Mouse (Mus musculus): ENCODE results near the gene Svip. TPM values are rescaled to one million over a fixed set of nuclear protein-coding genes. Genes with fewer than 3 reads are reported as not detected.

Svip gene
- total RNA-seq, 2 experiments from 2014 or later = 28.2 to 29.2 TPM

- no peak for DNase-seq (ENCODE audit: low spot score in 2 of 2)
Observed at GRCm38 (mm10) chr7:51962219-51962952, 43.4 kb downstream of the Svip start.

DNA sequence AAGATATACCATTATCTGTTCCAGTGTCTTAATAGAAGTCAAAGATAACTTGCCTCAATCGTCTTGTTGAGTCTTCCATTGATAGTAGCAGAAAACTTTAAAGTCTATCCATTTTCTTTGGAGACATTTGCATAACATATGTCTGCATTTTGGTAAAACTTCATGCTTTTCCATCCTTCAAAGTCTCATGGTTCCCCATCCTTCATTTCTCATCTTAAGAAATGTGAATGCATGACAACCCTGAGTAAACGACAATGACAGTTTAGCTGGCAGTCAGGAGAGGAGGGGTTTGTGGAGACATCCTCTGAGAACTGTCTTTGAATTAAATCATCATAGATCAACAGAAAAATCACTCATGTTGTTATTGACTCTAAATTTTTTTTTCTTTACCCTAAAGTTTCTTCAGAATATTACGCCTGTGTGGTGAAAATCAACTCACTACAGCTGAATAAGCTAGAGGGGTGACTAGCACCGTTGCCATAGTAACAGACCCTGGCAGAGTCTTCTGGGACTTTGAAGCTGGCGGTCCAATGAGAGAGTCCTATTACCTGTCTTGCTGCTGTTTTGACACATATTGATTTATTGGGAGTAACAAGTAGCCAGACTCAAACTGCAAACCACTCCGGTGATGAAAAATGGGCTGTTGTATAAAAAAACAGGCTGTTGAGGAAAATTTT, 45.0 kb downstream of the Svip start:
- DNase-seq (ENCODE audit: low spot score in 2 of 2) = no peak

GRCm38 (mm10) chr7:51957766-51958165, 48.1 kb downstream of the Svip start:
- DNase-seq (ENCODE audit: low spot score in 2 of 2) = no peak

GRCm38 (mm10) chr7:51955424-51956041, 50.3 kb downstream of the Svip start:
- DNase-seq (ENCODE audit: low spot score in 2 of 2) = no peak

Other genes starting within 250 kb of the Svip start
- gene Gas2, start 144.0 kb downstream of the Svip start, total RNA-seq (2021) = 10 to 100 TPM; 12.7 to 13.8 TPM
- 1 to 10 TPM; 4.1 to 4.2 TPM for gene Fancf, start 143.8 kb downstream of the Svip start, total RNA-seq (2021)
- not detected for gene 1700015G11Rik, start 9.7 kb upstream of the Svip start, total RNA-seq (2021)